Mouse (Mus musculus) liver, embryonic 16.5 days (tissue): ENCODE measurements around the gene Golph3l. TPM values are rescaled to one million over a fixed set of nuclear protein-coding genes. Genes with fewer than 3 reads are reported as not detected.
A peak's percentile ranks its signal among the peaks of the same experiment; 100 is the strongest.

Source experiments
- ATAC-seq: fragments of 200-750 bp; cut with Nextera tagmentation; 2 replicates; pipeline ENCODE4 v1.8.0; 2017; ENCODE audit warnings: low read depth, mild to moderate bottlenecking, moderate number of reproducible peaks, moderate library complexity
- H3K27ac ChIP-seq: fragments of 300-500 bp; sonication (generic); 2 replicates; pipeline ENCODE4 v1.5.1; 2014; ENCODE audit warnings: mild to moderate bottlenecking, low read length
- H3K27me3 ChIP-seq: fragments of 300-500 bp; sonication (generic); 2 replicates; pipeline ENCODE4 v1.6.1; 2014; ENCODE audit warnings: low read depth, low read length, mixed read lengths; ENCODE audit not compliant: control insufficient read depth, insufficient read depth
- H3K36me3 ChIP-seq: fragments of 300-500 bp; sonication (generic); 2 replicates; pipeline ENCODE4 v1.6.1; 2014; ENCODE audit warnings: mild to moderate bottlenecking; ENCODE audit not compliant: control insufficient read depth, insufficient read depth
- H3K4me1 ChIP-seq: fragments of 300-500 bp; sonication (generic); 2 replicates; pipeline ENCODE4 v1.6.1; 2014; ENCODE audit warnings: low read depth, low read length, mixed read lengths; ENCODE audit not compliant: control insufficient read depth
- H3K4me2 ChIP-seq: fragments of 300-500 bp; sonication (generic); 2 replicates; pipeline ENCODE4 v1.6.1; 2014; ENCODE audit warnings: low read depth, low read length, mixed read lengths
- H3K4me3 ChIP-seq: fragments of 300-500 bp; sonication (generic); 2 replicates; pipeline ENCODE4 v1.5.1; 2014; ENCODE audit warnings: low read depth, mild to moderate bottlenecking, low read length
- H3K9ac ChIP-seq: fragments of 300-500 bp; sonication (generic); 2 replicates; pipeline ENCODE4 v1.6.1; 2014; ENCODE audit warnings: low read depth, low read length
- H3K9me3 ChIP-seq: fragments of 300-500 bp; sonication (generic); replicated peaks from 2 replicates; pipeline ENCODE4 v1.6.1; 2016; ENCODE audit warnings: low read length; ENCODE audit not compliant: control insufficient read depth
- WGBS: fragments of 180-500 bp; shearing (Covaris S2); extraction: QIAGEN DNeasy Blood & Tissue Kit; methylation state at CpG from one replicate; pipeline ENCODE4 v1.1.7; 2014; ENCODE audit not compliant: insufficient replicate concordance; 5-methylcytosine and 5-hydroxymethylcytosine counted together
- polyA plus RNA-seq: library from polyadenylated mRNA; unstranded; fragments of >200 nt; fragmentation: Nextera tagmentation; extraction: Ambion mirVana; gene quantifications from 2 replicates; pipeline ENCODE4 v1.2.1, GENCODE M21; 2015

Gene Golph3l
- polyA plus RNA-seq, 1 experiment from 2014 or later, result 33.2 TPM

- H3K27ac ChIP-seq, result peak overlapping the region; percentile 92
- H3K4me3 ChIP-seq, result no peak overlapping the region
- H3K9me3 ChIP-seq, result no peaks in the 10 kb centered on the region
- ATAC-seq, result no peak
- H3K36me3 ChIP-seq, result peaks cover 35% of the 10 kb centered on the region
- no peak overlapping the region for H3K4me2 ChIP-seq
- no peak overlapping the region for H3K9ac ChIP-seq
- no peaks in the 10 kb centered on the region for H3K27me3 ChIP-seq
- peaks cover 73% of the 10 kb centered on the region for H3K4me1 ChIP-seq
- whole genome bisulfite sequencing, result 68% methylated on average over 2 of the region's 2 CpGs
Measured at GRCm38 (mm10) chr3:95663486-95663885, 74.8 kb downstream of the Golph3l start.

DNA sequence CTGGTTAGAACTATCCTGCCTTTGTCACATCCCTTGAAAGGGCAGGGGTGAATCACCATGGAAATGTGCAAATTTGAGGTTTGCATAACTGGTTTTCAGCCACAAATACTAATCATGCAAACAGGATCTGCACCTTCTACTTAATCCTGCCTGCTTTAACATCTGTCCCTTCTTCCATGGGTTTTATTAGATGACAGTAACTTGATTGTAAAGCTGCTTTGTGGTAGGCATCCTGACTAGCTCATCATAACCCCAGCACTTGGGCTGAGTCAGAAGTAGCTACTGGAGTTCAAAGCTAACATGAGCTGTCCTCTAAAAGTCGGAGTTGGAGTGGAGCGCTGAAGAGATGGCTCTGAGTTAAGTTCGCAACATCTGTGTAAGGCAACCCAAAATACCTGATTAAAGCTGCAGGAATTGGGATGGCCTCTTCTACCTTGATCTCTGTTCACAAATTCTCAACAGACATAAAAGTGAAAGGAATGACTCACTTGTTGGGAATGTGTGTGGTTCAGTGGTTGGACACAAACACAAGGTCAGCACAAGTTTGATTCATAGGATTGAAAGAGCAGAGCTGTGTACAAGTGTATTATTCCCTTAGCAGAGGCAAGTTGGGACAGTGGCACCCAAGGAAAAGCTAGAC lies 75.4 kb downstream of the Golph3l start:
- no peak for ATAC-seq
- Histone ChIP-seq H3K9ac (no peak overlapping the region; the same call in 1 of the 2 replicates), H3K4me3 (no peak overlapping the region), H3K27me3 (no peaks in the 10 kb centered on the region), H3K4me1 (peaks cover 76% of the 10 kb centered on the region), H3K27ac (peak overlapping the region; percentile 92), H3K4me2 (peak overlapping the region; percentile 22; the same call in 1 of the 2 replicates), H3K36me3 (peaks cover 35% of the 10 kb centered on the region), H3K9me3 (no peaks in the 10 kb centered on the region)
- 85% methylated on average over 3 of the region's 3 CpGs for WGBS

GRCm38 (mm10) chr3:95664940-95665352 lies 76.2 kb downstream of the Golph3l start:
- 72% methylated on average over 4 of the region's 4 CpGs for WGBS
- Histone ChIP-seq H3K9ac (peak overlapping the region; percentile 40), H3K36me3 (peaks cover 37% of the 10 kb centered on the region), H3K27ac (peak overlapping the region; percentile 92), H3K9me3 (no peaks in the 10 kb centered on the region), H3K4me1 (peaks cover 78% of the 10 kb centered on the region), H3K27me3 (no peaks in the 10 kb centered on the region), H3K4me3 (no peak overlapping the region), H3K4me2 (peak overlapping the region; percentile 22; the same call in 1 of the 2 replicates)
- peak; percentile 33 for ATAC-seq

GRCm38 (mm10) chr3:95666124-95666844 lies 77.5 kb downstream of the Golph3l start:
- ATAC-seq, result peak; percentile 76
- Histone ChIP-seq H3K4me2 (peak overlapping the region; percentile 44), H3K9me3 (no peaks in the 10 kb centered on the region), H3K9ac (peak overlapping the region; percentile 41; the same call in 1 of the 2 replicates), H3K36me3 (peaks cover 25% of the 10 kb centered on the region), H3K4me3 (peak overlapping the region; percentile 1; the same call in 1 of the 2 replicates), H3K27me3 (no peaks in the 10 kb centered on the region), H3K4me1 (peaks cover 76% of the 10 kb centered on the region), H3K27ac (peak overlapping the region; percentile 92)
- WGBS, result 40% methylated on average over 6 of the region's 6 CpGs

DNA sequence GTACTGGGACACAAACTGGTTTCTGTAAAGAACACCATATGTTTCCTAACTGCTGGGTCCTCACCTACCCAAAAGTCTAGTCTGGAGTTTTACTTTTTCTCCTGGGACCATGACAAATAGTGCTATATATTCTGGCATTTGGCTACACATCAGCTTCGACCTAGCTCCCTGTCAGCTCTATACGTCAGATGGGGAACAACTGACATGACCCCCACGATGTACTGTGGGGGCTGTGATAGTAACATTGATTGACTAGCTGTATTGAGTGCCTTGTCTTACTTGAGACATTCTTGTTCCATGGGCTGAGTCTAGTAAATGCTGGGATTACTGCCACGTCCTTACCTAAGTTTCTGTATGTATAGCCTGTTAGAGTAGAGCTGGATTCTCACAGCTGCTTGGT lies 78.8 kb downstream of the Golph3l start:
- Histone ChIP-seq H3K27me3 (no peaks in the 10 kb centered on the region), H3K9ac (peak overlapping the region; percentile 14; the same call in 1 of the 2 replicates), H3K4me3 (no peak overlapping the region), H3K4me1 (peaks cover 80% of the 10 kb centered on the region), H3K4me2 (no peak overlapping the region; the same call in 1 of the 2 replicates), H3K9me3 (no peaks in the 10 kb centered on the region), H3K27ac (peak overlapping the region; percentile 92), H3K36me3 (peaks cover 23% of the 10 kb centered on the region)
- WGBS, result 61% methylated on average over 4 of the region's 4 CpGs
- no peak for ATAC-seq

DNA sequence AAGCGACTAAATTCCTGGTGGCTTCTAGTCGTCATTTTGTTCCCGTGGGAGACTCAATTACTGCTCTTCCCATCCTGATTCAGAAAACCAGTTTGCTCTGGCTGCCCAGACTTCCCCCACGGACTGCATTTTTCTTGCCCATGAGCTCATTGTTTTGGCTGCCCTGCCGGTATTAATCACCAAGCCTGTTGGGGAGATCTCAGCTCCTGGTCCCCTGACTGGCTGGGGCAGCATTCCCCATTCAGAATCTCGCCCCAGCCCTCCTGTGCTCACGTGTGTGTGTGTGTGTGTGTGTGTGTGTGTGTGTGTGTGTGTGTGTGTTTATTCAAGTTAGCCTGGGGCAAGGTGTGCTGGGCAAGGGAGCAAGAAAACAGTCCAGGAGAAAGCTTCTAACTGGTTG lies 79.3 kb downstream of the Golph3l start:
- H3K4me3 ChIP-seq, result no peak overlapping the region
- H3K27ac ChIP-seq, result peak overlapping the region; percentile 92
- peaks cover 80% of the 10 kb centered on the region for H3K4me1 ChIP-seq
- no peak for ATAC-seq
- H3K9ac ChIP-seq, result peak overlapping the region; percentile 14; the same call in 1 of the 2 replicates
- H3K9me3 ChIP-seq, result no peaks in the 10 kb centered on the region
- no peaks in the 10 kb centered on the region for H3K27me3 ChIP-seq
- peaks cover 19% of the 10 kb centered on the region for H3K36me3 ChIP-seq
- 44% methylated on average over 7 of the region's 7 CpGs for WGBS
- H3K4me2 ChIP-seq, result no peak overlapping the region; the same call in 1 of the 2 replicates

Other genes starting within 250 kb of the Golph3l start
- gene Setdb1, start 231.7 kb upstream of the Golph3l start, polyA plus RNA-seq, result 12.2 and 13.0 TPM in 2 replicates
- gene 4930558C23Rik, start 186.1 kb upstream of the Golph3l start, polyA plus RNA-seq, result not detected in 2 replicates
- gene Arnt, start 154.5 kb upstream of the Golph3l start, polyA plus RNA-seq, result 16.7 and 16.9 TPM in 2 replicates
- 1.0 and 1.3 TPM in 2 replicates for gene Ctsk, start 89.7 kb upstream of the Golph3l start, polyA plus RNA-seq
- gene Ctss, start 62.1 kb upstream of the Golph3l start, polyA plus RNA-seq, result 38.4 and 38.5 TPM in 2 replicates
- not detected in 2 replicates for gene Hormad1, start 29.3 kb upstream of the Golph3l start, polyA plus RNA-seq
- 32.8 and 33.4 TPM in 2 replicates for gene Ensa, start 36.1 kb downstream of the Golph3l start, polyA plus RNA-seq
- 11.1 and 14.5 TPM in 2 replicates for gene Mcl1, start 69.9 kb downstream of the Golph3l start, polyA plus RNA-seq
- gene Adamtsl4, start 99.0 kb downstream of the Golph3l start, polyA plus RNA-seq, result 0.74 and 0.83 TPM in 2 replicates
- 21.2 and 26.7 TPM in 2 replicates for gene Ecm1, start 150.6 kb downstream of the Golph3l start, polyA plus RNA-seq
- gene Tars2, start 171.3 kb downstream of the Golph3l start, polyA plus RNA-seq, result 33.0 and 33.9 TPM in 2 replicates
- 7.7 and 7.9 TPM in 2 replicates for gene Rprd2, start 229.9 kb downstream of the Golph3l start, polyA plus RNA-seq